Mouse (Mus musculus) lung, postnatal 0 days (tissue): ENCODE results near the gene Rbbp8nl.

ENCODE experiments used
- CTCF ChIP-seq: IDR thresholded peaks from 2 replicates; pipeline ENCODE4 v1.5.1; 2016; ENCODE audit warnings: antibody characterized with exemption, mild to moderate bottlenecking
- EP300 ChIP-seq: IDR thresholded peaks from 2 replicates; pipeline ENCODE4 v1.6.1; 2016; ENCODE audit warnings: antibody characterized with exemption, mild to moderate bottlenecking, control low read depth

- TF ChIP-seq CTCF: no peak
- TF ChIP-seq EP300: no peak
Observed at GRCm38 (mm10) chr2:180236930-180237329, 52.7 kb downstream of the Rbbp8nl start.
